Mouse (Mus musculus) embryonic fibroblast, embryonic 13.5 days (primary cell): ENCODE data around the gene Fbxl18. TPM values are rescaled to one million over a fixed set of nuclear protein-coding genes. Genes with fewer than 3 reads are reported as not detected.

Source experiments
- H3K27ac ChIP-seq: 2 replicates; pipeline ENCODE4 v1.5.1; 2012; ENCODE audit warnings: low read length, control low read depth, inconsistent platforms; ENCODE audit not compliant: insufficient read depth
- H3K4me1 ChIP-seq: 2 replicates; pipeline ENCODE4 v1.6.1; 2011; ENCODE audit warnings: low read length; ENCODE audit not compliant: control insufficient read depth, insufficient read depth
- H3K4me3 ChIP-seq: 2 replicates; pipeline ENCODE4 v1.5.1; 2011; ENCODE audit warnings: mild to moderate bottlenecking, control low read depth, low read length; ENCODE audit not compliant: insufficient read depth
- CTCF ChIP-seq: IDR thresholded peaks from 2 replicates; pipeline ENCODE4 v1.5.1; 2011; ENCODE audit warnings: mild to moderate bottlenecking, control low read depth, low read length, moderate library complexity, borderline replicate concordance; ENCODE audit not compliant: insufficient read depth
- POLR2A ChIP-seq: IDR thresholded peaks from 2 replicates; pipeline ENCODE4 v1.6.1; 2011; ENCODE audit warnings: low read depth, mild to moderate bottlenecking, control low read depth, low read length, moderate library complexity
- polyA plus RNA-seq: library from polyadenylated mRNA; stranded (reverse); fragments of >200 nt; gene quantifications from 2 replicates; pipeline ENCODE4 v1.2.4, GENCODE M21; 2011; ENCODE audit warnings: low read depth; ENCODE audit not compliant: missing spikeins, insufficient read length

Gene Fbxl18
- polyA plus RNA-seq, 1 experiment, result 8.7 TPM

- H3K4me3 ChIP-seq, result peak overlapping the region; percentile 37
- TF ChIP-seq POLR2A (peak; percentile 60), CTCF (no peak)
- H3K27ac ChIP-seq, result peak overlapping the region; percentile 91
- peaks cover 12% of the 10 kb centered on the region for H3K4me1 ChIP-seq
These were observed 33.7 kb upstream of the Fbxl18 start for GRCm38 (mm10) chr5:142928749-142929399.

- no peak for TF ChIP-seq CTCF
- no peak for TF ChIP-seq POLR2A
- Histone ChIP-seq H3K27ac (peak overlapping the region; percentile 85), H3K4me1 (peaks cover 12% of the 10 kb centered on the region), H3K4me3 (no peak overlapping the region)
These were observed 32.2 kb upstream of the Fbxl18 start for GRCm38 (mm10) chr5:142927341-142927930.

GRCm38 (mm10) chr5:142926940-142927228 lies 31.7 kb upstream of the Fbxl18 start:
- Histone ChIP-seq H3K4me1 (peaks cover 12% of the 10 kb centered on the region), H3K27ac (peak overlapping the region; percentile 85), H3K4me3 (no peak overlapping the region)
- TF ChIP-seq CTCF, result no peak
- no peak for TF ChIP-seq POLR2A

- peaks cover 15% of the 10 kb centered on the region for H3K4me1 ChIP-seq
- TF ChIP-seq POLR2A (no peak), CTCF (no peak)
- no peak overlapping the region for H3K4me3 ChIP-seq
- H3K27ac ChIP-seq, result peak overlapping the region; percentile 85
These were observed 31.2 kb upstream of the Fbxl18 start for GRCm38 (mm10) chr5:142926204-142926939.

GRCm38 (mm10) chr5:142924336-142924959 lies 29.2 kb upstream of the Fbxl18 start:
- H3K4me3 ChIP-seq, result no peak overlapping the region

GRCm38 (mm10) chr5:142923781-142924180 lies 28.6 kb upstream of the Fbxl18 start:
- TF ChIP-seq CTCF, result no peak
- TF ChIP-seq POLR2A, result no peak
- peaks cover 19% of the 10 kb centered on the region for H3K4me1 ChIP-seq
- no peak overlapping the region for H3K27ac ChIP-seq
- H3K4me3 ChIP-seq, result no peak overlapping the region

More at GRCm38 (mm10) chr5:142924336-142924959, 29.2 kb upstream of the Fbxl18 start:
- Histone ChIP-seq H3K4me1 (peaks cover 19% of the 10 kb centered on the region), H3K27ac (no peak overlapping the region)
- no peak for TF ChIP-seq CTCF
- no peak for TF ChIP-seq POLR2A

GRCm38 (mm10) chr5:142922251-142922650 lies 27.0 kb upstream of the Fbxl18 start:
- H3K27ac ChIP-seq, result no peak overlapping the region
- no peak overlapping the region for H3K4me3 ChIP-seq
- H3K4me1 ChIP-seq, result peaks cover 18% of the 10 kb centered on the region
- TF ChIP-seq POLR2A, result no peak
- no peak for TF ChIP-seq CTCF

- TF ChIP-seq POLR2A, result no peak
- TF ChIP-seq CTCF, result no peak
- Histone ChIP-seq H3K4me1 (peaks cover 12% of the 10 kb centered on the region), H3K4me3 (no peak overlapping the region), H3K27ac (peak overlapping the region; percentile 86)
These were observed 25.8 kb upstream of the Fbxl18 start for GRCm38 (mm10) chr5:142921074-142921459.

- peak; percentile 64; the same call in 1 of the 2 replicates for TF ChIP-seq POLR2A
- no peak for TF ChIP-seq CTCF
- Histone ChIP-seq H3K4me3 (no peak overlapping the region), H3K27ac (peak overlapping the region; percentile 86), H3K4me1 (peaks cover 7% of the 10 kb centered on the region)
These were observed 25.3 kb upstream of the Fbxl18 start for GRCm38 (mm10) chr5:142920311-142921073.
